Mouse (Mus musculus): Measurements from ENCODE around the gene Cfap44. TPM values are rescaled to one million over a fixed set of nuclear protein-coding genes. Genes with fewer than 3 reads are reported as not detected.
A peak's percentile ranks its signal among the peaks of the same experiment; 100 is the strongest.

The Cfap44 gene
- polyA plus RNA-seq, 1 experiment from 2014 or later: 6.7 TPM

DNA sequence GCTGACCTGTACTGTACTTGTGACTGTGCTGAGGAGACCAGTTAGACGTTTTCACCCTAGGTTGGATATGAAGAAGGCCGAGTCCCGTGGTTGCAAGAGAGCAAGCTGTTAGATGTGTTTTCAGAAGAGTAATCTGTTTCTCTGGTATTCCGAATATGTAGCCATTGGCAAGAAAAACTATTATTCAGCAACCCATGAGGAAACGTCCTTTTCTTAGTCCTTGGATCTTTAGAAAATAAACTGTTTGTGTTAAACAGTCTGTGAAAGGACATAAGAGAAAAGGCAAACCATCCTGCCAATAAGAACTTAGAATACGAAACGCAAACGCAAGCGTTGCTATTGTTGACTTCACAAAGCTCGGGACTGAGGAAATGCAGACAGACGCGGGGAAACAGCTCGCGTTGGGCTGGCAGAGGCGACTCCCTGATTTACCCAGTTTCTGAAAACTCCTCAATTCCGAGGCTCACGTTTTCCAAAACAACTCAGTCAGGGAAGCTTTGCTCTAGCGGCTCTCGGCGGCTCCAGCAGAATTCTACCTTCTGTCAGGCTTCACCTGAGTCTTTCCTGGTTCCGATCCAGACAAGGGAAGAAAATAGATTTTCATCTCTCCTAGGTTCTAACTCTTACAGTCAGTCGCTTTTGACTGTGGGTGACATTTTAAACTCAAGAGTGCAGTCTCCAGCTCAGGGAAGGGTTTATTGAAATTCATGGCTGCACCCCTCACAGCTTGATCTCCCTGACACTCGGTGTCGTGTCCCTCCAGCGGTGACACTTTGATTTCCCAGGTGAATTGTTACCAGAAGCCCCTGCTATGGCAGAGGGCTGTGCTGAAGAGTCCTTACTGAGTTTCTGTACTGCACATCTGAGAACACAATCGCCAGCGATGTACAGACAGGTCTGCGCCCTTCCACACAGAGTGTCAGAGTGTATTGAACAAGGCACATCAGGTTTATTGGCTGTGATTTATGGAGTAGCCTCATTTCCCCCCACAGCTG is 87.3 kb downstream of the Cfap44 start:
- Histone ChIP-seq H3K4me1 (replicated peaks; ENCODE audit: control insufficient read depth, insufficient read depth, low read length) (no peaks in the 10 kb centered on the region), H3K9me3 (ENCODE audit: control insufficient read depth, low read length) (no peaks in the 10 kb centered on the region), H3K4me2 (replicated peaks; ENCODE audit: low read depth, low read length) (no peak overlapping the region), H3K9ac (ENCODE audit: low read depth, low read length) (no peak overlapping the region), H3K27me3 (ENCODE audit: control insufficient read depth, insufficient read depth, low read length) (no peaks in the 10 kb centered on the region), H3K27ac (ENCODE audit: low read depth, low read length) (no peak overlapping the region), H3K36me3 (ENCODE audit: control insufficient read depth, insufficient read depth, low read length) (peaks cover 5% of the 10 kb centered on the region; the same call in 1 of the 2 replicates), H3K4me3 (ENCODE audit: low read depth, low read length) (no peak overlapping the region)
- DNase-seq (ENCODE audit: low spot score) (no peak), ATAC-seq (ENCODE audit: low FRiP score) (no peak)
- 47% methylated on average over 28 of the region's 28 CpGs for WGBS

DNA sequence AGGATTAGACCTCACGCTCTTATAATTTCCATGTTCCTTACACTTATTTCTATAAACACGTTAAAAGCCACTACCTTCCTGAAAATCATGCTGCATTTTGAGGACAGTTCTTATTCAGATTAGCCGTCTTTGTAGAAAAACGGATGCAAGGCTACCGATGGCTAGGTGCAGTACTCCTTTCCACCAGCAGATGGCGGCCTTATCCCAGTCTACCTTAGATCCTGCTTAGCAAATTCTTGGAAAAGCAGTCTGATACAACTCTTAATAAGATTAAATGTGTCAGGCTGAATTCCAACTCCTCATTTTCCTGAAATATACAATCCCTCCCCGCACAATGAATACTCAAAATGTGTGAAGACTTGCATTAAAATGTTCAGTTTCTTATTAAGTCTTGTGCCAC is 89.5 kb downstream of the Cfap44 start:
- no peak for ATAC-seq (ENCODE audit: low FRiP score)
- no peak overlapping the region for H3K4me3 ChIP-seq (ENCODE audit: low read depth, low read length)
- no peaks in the 10 kb centered on the region for H3K4me1 ChIP-seq (replicated peaks; ENCODE audit: control insufficient read depth, insufficient read depth, low read length)
- no peak overlapping the region for H3K9ac ChIP-seq (ENCODE audit: low read depth, low read length)
- H3K27me3 ChIP-seq (ENCODE audit: control insufficient read depth, insufficient read depth, low read length): no peaks in the 10 kb centered on the region
- peaks cover 12% of the 10 kb centered on the region for H3K36me3 ChIP-seq (ENCODE audit: control insufficient read depth, insufficient read depth, low read length)
- WGBS: 16% methylated on average over 7 of the region's 7 CpGs
- H3K9me3 ChIP-seq (ENCODE audit: control insufficient read depth, low read length): no peaks in the 10 kb centered on the region
- H3K27ac ChIP-seq (ENCODE audit: low read depth, low read length): no peak overlapping the region
- peak; percentile 91 for DNase-seq (ENCODE audit: low spot score)
- H3K4me2 ChIP-seq (replicated peaks; ENCODE audit: low read depth, low read length): no peak overlapping the region

DNA sequence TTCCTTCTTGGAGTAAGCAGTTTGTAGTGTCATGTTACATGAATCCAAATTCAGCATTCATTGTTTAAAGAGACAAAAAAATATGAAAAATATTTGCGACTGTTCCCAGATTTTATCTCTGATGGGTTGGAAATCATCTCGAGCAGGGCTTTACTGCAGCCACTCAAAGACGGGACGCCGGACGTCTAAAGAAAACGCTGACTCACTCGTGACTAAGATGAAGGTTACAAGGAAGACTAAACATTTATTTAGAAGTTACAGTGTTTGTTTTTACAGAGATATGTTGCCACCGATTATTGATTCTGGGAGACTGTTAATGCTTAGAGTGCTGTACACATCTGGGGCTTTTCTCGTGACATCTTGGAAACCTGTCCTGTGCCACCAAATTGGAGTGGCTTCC is 90.2 kb downstream of the Cfap44 start:
- WGBS: 89% methylated on average over 10 of the region's 10 CpGs
- Histone ChIP-seq H3K27ac (ENCODE audit: low read depth, low read length) (no peak overlapping the region), H3K36me3 (ENCODE audit: control insufficient read depth, insufficient read depth, low read length) (peaks cover 17% of the 10 kb centered on the region), H3K27me3 (ENCODE audit: control insufficient read depth, insufficient read depth, low read length) (no peaks in the 10 kb centered on the region), H3K4me2 (replicated peaks; ENCODE audit: low read depth, low read length) (no peak overlapping the region), H3K9me3 (ENCODE audit: control insufficient read depth, low read length) (no peaks in the 10 kb centered on the region), H3K9ac (ENCODE audit: low read depth, low read length) (no peak overlapping the region), H3K4me3 (ENCODE audit: low read depth, low read length) (no peak overlapping the region), H3K4me1 (replicated peaks; ENCODE audit: control insufficient read depth, insufficient read depth, low read length) (no peaks in the 10 kb centered on the region)
- no peak for DNase-seq (ENCODE audit: low spot score)
- ATAC-seq (ENCODE audit: low FRiP score): no peak

DNA sequence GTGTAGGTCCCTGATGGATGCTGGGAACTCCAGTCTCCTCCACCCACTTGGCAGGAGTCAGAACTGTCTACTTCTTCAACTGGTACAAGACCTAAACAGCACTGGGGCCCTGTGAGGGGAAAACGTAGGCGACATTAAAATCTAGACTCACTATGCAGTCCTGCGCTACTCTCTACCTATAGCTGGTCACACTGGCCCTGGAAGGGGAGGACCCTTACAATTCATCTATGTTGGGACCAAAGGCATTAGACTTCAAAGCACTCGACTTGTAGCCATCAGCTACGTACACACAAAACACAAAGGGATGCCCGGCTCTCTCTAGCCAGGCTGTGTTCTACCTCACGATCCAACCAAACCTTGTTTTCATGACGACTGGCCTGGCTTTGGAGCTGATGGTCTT is 91.1 kb downstream of the Cfap44 start:
- 82% methylated on average over 8 of the region's 8 CpGs for WGBS
- H3K27ac ChIP-seq (ENCODE audit: low read depth, low read length): 0 out of 2 replicates have a peak overlapping the region, but pooled peaks have one; percentile 24
- ATAC-seq (ENCODE audit: low FRiP score) (0 out of 2 replicates have a peak, but pooled peaks have one; percentile 1), DNase-seq (ENCODE audit: low spot score) (no peak)
- no peak overlapping the region for H3K4me2 ChIP-seq (replicated peaks; ENCODE audit: low read depth, low read length)
- no peak overlapping the region for H3K9ac ChIP-seq (ENCODE audit: low read depth, low read length)
- H3K4me1 ChIP-seq (replicated peaks; ENCODE audit: control insufficient read depth, insufficient read depth, low read length): no peaks in the 10 kb centered on the region
- H3K9me3 ChIP-seq (ENCODE audit: control insufficient read depth, low read length): no peaks in the 10 kb centered on the region
- no peaks in the 10 kb centered on the region for H3K27me3 ChIP-seq (ENCODE audit: control insufficient read depth, insufficient read depth, low read length)
- no peak overlapping the region for H3K4me3 ChIP-seq (ENCODE audit: low read depth, low read length)
- peaks cover 24% of the 10 kb centered on the region for H3K36me3 ChIP-seq (ENCODE audit: control insufficient read depth, insufficient read depth, low read length)

DNA sequence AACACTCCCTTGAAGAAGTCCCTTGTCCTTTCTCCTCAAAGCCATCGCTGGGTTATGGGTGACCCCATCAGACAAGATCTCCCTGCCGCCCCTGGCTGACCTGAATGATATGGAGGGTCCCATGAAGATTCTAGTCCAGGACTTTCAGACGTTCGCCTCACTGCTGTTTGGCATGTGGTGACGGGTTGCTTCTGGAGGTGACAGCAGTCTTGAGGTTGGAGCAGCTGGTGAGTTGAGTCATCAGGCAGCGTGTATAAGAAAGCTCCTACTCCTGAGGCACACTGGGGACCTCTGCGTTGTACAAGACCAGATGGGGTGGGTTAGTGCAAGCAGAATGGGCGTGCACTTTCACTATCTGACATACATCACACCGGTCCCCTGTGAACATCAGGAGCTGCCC is 92.0 kb downstream of the Cfap44 start:
- Histone ChIP-seq H3K4me1 (replicated peaks; ENCODE audit: control insufficient read depth, insufficient read depth, low read length) (no peaks in the 10 kb centered on the region), H3K4me3 (ENCODE audit: low read depth, low read length) (no peak overlapping the region), H3K27ac (ENCODE audit: low read depth, low read length) (no peak overlapping the region), H3K4me2 (replicated peaks; ENCODE audit: low read depth, low read length) (no peak overlapping the region), H3K9me3 (ENCODE audit: control insufficient read depth, low read length) (no peaks in the 10 kb centered on the region), H3K9ac (ENCODE audit: low read depth, low read length) (no peak overlapping the region), H3K27me3 (ENCODE audit: control insufficient read depth, insufficient read depth, low read length) (no peaks in the 10 kb centered on the region), H3K36me3 (ENCODE audit: control insufficient read depth, insufficient read depth, low read length) (peaks cover 28% of the 10 kb centered on the region)
- ATAC-seq (ENCODE audit: low FRiP score) (no peak), DNase-seq (ENCODE audit: low spot score) (no peak)
- 88% methylated on average over 9 of the region's 9 CpGs for WGBS

DNA sequence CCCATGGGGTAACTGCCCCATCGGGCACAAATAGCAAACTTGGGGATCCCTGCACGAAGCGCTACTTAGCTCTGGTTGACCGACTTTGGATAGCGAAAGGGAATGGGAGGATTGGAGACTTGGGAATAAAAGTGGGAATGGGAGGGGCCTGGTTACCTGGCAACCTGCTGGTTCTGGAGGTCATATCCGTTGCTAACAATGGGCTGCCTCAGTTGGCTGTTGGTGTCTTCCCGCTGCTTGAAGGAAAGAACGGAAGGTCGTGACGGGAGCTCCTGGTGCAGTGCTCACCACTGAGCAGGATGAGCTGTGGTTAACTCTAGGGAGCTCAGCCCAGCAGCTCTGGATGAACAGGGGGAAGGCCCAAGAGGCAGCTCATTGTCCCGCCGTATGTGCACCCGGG is 92.6 kb downstream of the Cfap44 start:
- Histone ChIP-seq H3K4me3 (ENCODE audit: low read depth, low read length) (no peak overlapping the region), H3K27me3 (ENCODE audit: control insufficient read depth, insufficient read depth, low read length) (no peaks in the 10 kb centered on the region)
- 80% methylated on average over 13 of the region's 13 CpGs for WGBS

DNA sequence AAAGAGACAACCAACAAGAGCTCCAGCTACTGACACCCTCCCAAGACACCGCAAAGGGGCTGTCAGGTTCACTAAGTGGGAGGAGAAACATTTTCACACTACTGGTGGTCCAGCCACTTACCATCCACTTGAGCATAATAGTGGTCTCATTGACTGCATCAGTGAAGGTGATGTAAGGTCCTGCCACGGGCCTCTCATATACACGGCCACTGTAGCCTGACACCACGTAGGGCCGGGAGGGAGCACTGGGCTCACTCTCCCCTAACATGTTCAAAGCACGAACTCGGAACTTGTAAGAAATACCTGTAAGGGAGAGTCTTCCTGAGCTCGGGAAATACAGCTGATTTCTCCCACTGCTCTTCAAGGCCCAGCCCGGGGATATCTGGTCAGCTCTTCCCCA is 96.5 kb downstream of the Cfap44 start:
- Histone ChIP-seq H3K9me3 (ENCODE audit: control insufficient read depth, low read length) (no peaks in the 10 kb centered on the region), H3K4me1 (replicated peaks; ENCODE audit: control insufficient read depth, insufficient read depth, low read length) (no peaks in the 10 kb centered on the region), H3K27ac (ENCODE audit: low read depth, low read length) (no peak overlapping the region), H3K27me3 (ENCODE audit: control insufficient read depth, insufficient read depth, low read length) (no peaks in the 10 kb centered on the region), H3K4me3 (ENCODE audit: low read depth, low read length) (no peak overlapping the region), H3K9ac (ENCODE audit: low read depth, low read length) (no peak overlapping the region), H3K36me3 (ENCODE audit: control insufficient read depth, insufficient read depth, low read length) (peaks cover 30% of the 10 kb centered on the region), H3K4me2 (replicated peaks; ENCODE audit: low read depth, low read length) (no peak overlapping the region)
- ATAC-seq (ENCODE audit: low FRiP score): no peak
- 90% methylated on average over 9 of the region's 9 CpGs for WGBS
- no peak for DNase-seq (ENCODE audit: low spot score)

More for the DNA sequence above, 92.6 kb downstream of the Cfap44 start:
- DNase-seq (ENCODE audit: low spot score): no peak
- Histone ChIP-seq H3K4me1 (replicated peaks; ENCODE audit: control insufficient read depth, insufficient read depth, low read length) (no peaks in the 10 kb centered on the region), H3K27ac (ENCODE audit: low read depth, low read length) (no peak overlapping the region), H3K9me3 (ENCODE audit: control insufficient read depth, low read length) (no peaks in the 10 kb centered on the region), H3K4me2 (replicated peaks; ENCODE audit: low read depth, low read length) (no peak overlapping the region), H3K9ac (ENCODE audit: low read depth, low read length) (no peak overlapping the region), H3K36me3 (ENCODE audit: control insufficient read depth, insufficient read depth, low read length) (peaks cover 29% of the 10 kb centered on the region)
- ATAC-seq (ENCODE audit: low FRiP score): no peak

DNA sequence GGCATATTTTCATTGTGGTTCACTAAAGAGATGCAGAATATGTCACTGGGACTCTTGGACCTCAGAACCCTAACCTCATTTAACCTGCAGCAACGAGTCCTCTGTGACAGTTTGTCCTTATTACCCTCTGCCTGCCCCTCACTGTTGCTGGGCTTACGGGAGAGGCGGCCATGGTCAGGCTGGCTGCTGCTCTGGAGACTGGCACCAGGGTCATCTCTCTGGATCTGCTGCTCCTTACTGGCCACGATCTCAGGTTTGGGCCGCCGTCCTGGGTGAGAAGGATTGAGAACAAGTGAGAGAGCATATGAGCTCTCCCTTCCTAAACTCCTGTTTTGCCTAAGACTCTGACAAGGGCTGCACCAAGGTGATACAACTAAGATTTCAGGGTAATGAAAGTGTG is 97.6 kb downstream of the Cfap44 start:
- WGBS: 93% methylated on average over 6 of the region's 6 CpGs
- no peak overlapping the region for H3K9ac ChIP-seq (ENCODE audit: low read depth, low read length)
- no peaks in the 10 kb centered on the region for H3K4me1 ChIP-seq (replicated peaks; ENCODE audit: control insufficient read depth, insufficient read depth, low read length)
- H3K27me3 ChIP-seq (ENCODE audit: control insufficient read depth, insufficient read depth, low read length): no peaks in the 10 kb centered on the region
- no peak overlapping the region for H3K27ac ChIP-seq (ENCODE audit: low read depth, low read length)
- DNase-seq (ENCODE audit: low spot score): no peak
- ATAC-seq (ENCODE audit: low FRiP score): no peak
- no peak overlapping the region for H3K4me3 ChIP-seq (ENCODE audit: low read depth, low read length)
- no peak overlapping the region for H3K4me2 ChIP-seq (replicated peaks; ENCODE audit: low read depth, low read length)
- H3K36me3 ChIP-seq (ENCODE audit: control insufficient read depth, insufficient read depth, low read length): peaks cover 30% of the 10 kb centered on the region
- no peaks in the 10 kb centered on the region for H3K9me3 ChIP-seq (ENCODE audit: control insufficient read depth, low read length)

DNA sequence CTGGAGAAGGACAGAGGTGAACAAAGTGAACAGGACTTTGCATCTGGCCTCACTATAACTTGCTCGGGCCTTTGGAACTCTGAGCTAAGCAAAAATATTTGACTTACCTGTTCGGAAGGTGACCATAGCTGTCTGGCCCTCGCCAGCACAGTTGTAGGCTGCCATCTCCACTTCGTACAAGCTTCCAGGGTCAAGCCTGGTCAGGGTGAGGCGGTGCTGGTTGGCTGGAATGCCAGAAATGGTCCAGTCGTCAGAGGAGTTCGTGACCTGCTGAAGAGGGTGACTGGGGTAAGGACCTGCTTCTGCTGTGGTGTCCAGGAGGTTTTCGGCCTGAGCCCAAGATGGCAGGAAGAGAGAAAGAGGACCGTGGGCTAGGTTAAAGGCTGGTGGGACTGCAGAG is 98.1 kb downstream of the Cfap44 start:
- DNase-seq (ENCODE audit: low spot score) (no peak), ATAC-seq (ENCODE audit: low FRiP score) (no peak)
- Histone ChIP-seq H3K9ac (ENCODE audit: low read depth, low read length) (no peak overlapping the region), H3K27ac (ENCODE audit: low read depth, low read length) (no peak overlapping the region), H3K4me3 (ENCODE audit: low read depth, low read length) (no peak overlapping the region), H3K9me3 (ENCODE audit: control insufficient read depth, low read length) (no peaks in the 10 kb centered on the region), H3K4me1 (replicated peaks; ENCODE audit: control insufficient read depth, insufficient read depth, low read length) (no peaks in the 10 kb centered on the region), H3K4me2 (replicated peaks; ENCODE audit: low read depth, low read length) (no peak overlapping the region), H3K36me3 (ENCODE audit: control insufficient read depth, insufficient read depth, low read length) (peaks cover 24% of the 10 kb centered on the region), H3K27me3 (ENCODE audit: control insufficient read depth, insufficient read depth, low read length) (no peaks in the 10 kb centered on the region)
- WGBS: 90% methylated on average over 9 of the region's 9 CpGs
